Mouse (Mus musculus): ENCODE data around the gene Cela3a. TPM values are rescaled to one million over a fixed set of nuclear protein-coding genes. Genes with fewer than 3 reads are reported as not detected.
"Not testable (repeated sequence)": the region's sequence is repeated elsewhere in the genome, so short reads cannot be mapped to it uniquely, and the experiment has no call there.

Gene Cela3a
- total RNA-seq, 2 experiments from 2014 or later, result not detected

GRCm38 (mm10) chr4:137430502-137430901, 20.9 kb upstream of the Cela3a start, which contains the start of gene Cela3b:
TSS of gene Cela3b (minus strand) at chr4:137430540.
- intact Hi-C loops (cut with DNase I), result loop anchor here (10.0 kb wide), 1 partner anchor 266 kb away; no protein-coding TSS in a partner anchor
- no peak for DNase-seq

GRCm38 (mm10) chr4:137417712-137418564, 8.3 kb upstream of the Cela3a start:
- DNase-seq, result no peak
- intact Hi-C loops (cut with DNase I), result loop anchor here (1.0 kb wide), 1 partner anchor 18 kb away; no protein-coding TSS in a partner anchor

GRCm38 (mm10) chr4:137414936-137415335, 5.3 kb upstream of the Cela3a start:
- intact Hi-C loops (cut with DNase I), result no loop called here
- DNase-seq, result no peak

GRCm38 (mm10) chr4:137412185-137412709, 2.7 kb upstream of the Cela3a start:
- DNase-seq; intact Hi-C loops (cut with DNase I): not testable (repeated sequence)

- intact Hi-C loops (cut with DNase I), result no loop called here
- DNase-seq, result no peak
Observed at GRCm38 (mm10) chr4:137405571-137405970, 4.0 kb downstream of the Cela3a start.

- intact Hi-C loops (cut with DNase I), result loop anchor here (5.0 to 10.0 kb wide), 3 partner anchors 190 to 312 kb away; no protein-coding TSS in a partner anchor
- peak; percentile 48 to 61 for DNase-seq
Observed at GRCm38 (mm10) chr4:137396641-137397525, 12.7 kb downstream of the Cela3a start.

GRCm38 (mm10) chr4:137393378-137394135, 16.0 kb downstream of the Cela3a start:
- intact Hi-C loops (cut with DNase I), result loop anchor here (5.0 to 10.0 kb wide), 3 partner anchors 81 to 309 kb away; no protein-coding TSS in a partner anchor
- DNase-seq, result peak; percentile 51 to 55

- DNase-seq, result no peak
- intact Hi-C loops (cut with DNase I), result loop anchor here (5.0 to 10.0 kb wide), 3 partner anchors 81 to 308 kb away; no protein-coding TSS in a partner anchor
Observed at GRCm38 (mm10) chr4:137392874-137393273, 16.7 kb downstream of the Cela3a start.

GRCm38 (mm10) chr4:137391287-137391686, 18.3 kb downstream of the Cela3a start:
- intact Hi-C loops (cut with DNase I), result loop anchor here (5.0 to 10.0 kb wide), 3 partner anchors 79 to 306 kb away; no protein-coding TSS in a partner anchor
- no peak for DNase-seq

- intact Hi-C loops (cut with DNase I), result loop anchor here (5.0 to 10.0 kb wide), 3 partner anchors 78 to 305 kb away; no protein-coding TSS in a partner anchor
- no peak for DNase-seq
Observed at GRCm38 (mm10) chr4:137390196-137390595, 19.4 kb downstream of the Cela3a start.

GRCm38 (mm10) chr4:137388983-137389382, 20.6 kb downstream of the Cela3a start:
- intact Hi-C loops (cut with DNase I), result no loop called here
- no peak for DNase-seq

- intact Hi-C loops (cut with DNase I), result no loop called here
- DNase-seq, result peak; percentile 85
Observed at GRCm38 (mm10) chr4:137388059-137388794, 21.4 kb downstream of the Cela3a start.

GRCm38 (mm10) chr4:137387482-137388058, 22.0 kb downstream of the Cela3a start:
- no peak for DNase-seq
- intact Hi-C loops (cut with DNase I), result no loop called here

GRCm38 (mm10) chr4:137380702-137381605, 28.6 kb downstream of the Cela3a start:
- intact Hi-C loops (cut with DNase I), result no loop called here
- DNase-seq, result no peak

GRCm38 (mm10) chr4:137379713-137380255, 29.8 kb downstream of the Cela3a start:
- no peak for DNase-seq
- intact Hi-C loops (cut with DNase I), result no loop called here

- intact Hi-C loops (cut with DNase I), result no loop called here
- DNase-seq, result no peak
Observed at GRCm38 (mm10) chr4:137379085-137379484, 30.5 kb downstream of the Cela3a start.

Data from heart, postnatal 14 days (tissue).